Comparison of ENCODE assay signal across 8 mouse cellular contexts in the genomic region with DNA sequence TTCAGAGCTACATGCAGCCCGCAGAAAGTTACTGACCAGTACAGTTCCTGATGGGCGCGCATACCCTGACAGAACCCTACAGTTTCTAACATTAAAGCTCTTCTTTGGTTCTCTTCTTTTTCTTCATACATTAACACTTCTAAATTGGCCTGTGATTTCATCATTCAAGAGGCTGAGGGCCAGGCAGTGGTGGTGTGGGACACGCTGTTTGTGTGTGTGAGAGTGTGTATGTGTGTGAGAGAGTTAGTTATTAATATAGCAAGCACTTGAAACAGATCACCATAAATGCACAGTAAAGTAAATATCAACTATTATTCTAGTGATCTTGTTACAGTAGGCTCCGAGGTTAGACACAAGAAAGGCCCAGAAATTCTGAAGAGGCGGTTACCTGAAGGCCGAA. TPM values are rescaled to one million over a fixed set of nuclear protein-coding genes. Genes with fewer than 3 reads are reported as not detected.
DNase-seq lines count a peak whose midpoint lies in the region; ATAC-seq and TF ChIP-seq lines count a peak whose summit lies in the region.

No protein-coding gene starts in this region.

- H3K9ac ChIP-seq in lung, postnatal 0 days (replicated peaks; ENCODE audit: low read depth), result no peak overlapping the region
- peak overlapping the region; percentile 76 for H3K9ac ChIP-seq in forebrain, embryonic 12.5 days
- 0 out of 2 replicates have a peak overlapping the region, but pooled peaks have one; percentile 35 for H3K9ac ChIP-seq in limb, embryonic 14.5 days (ENCODE audit: low read depth, low read length, severe bottlenecking)

- no peaks in the 10 kb centered on the region for H3K4me1 ChIP-seq in lung, postnatal 0 days (ENCODE audit: insufficient read depth, low read depth, low read length)
- peaks cover 14% of the 10 kb centered on the region for H3K4me1 ChIP-seq in forebrain, embryonic 12.5 days
- H3K4me1 ChIP-seq in limb, embryonic 14.5 days (ENCODE audit: control insufficient read depth, insufficient read depth, low read length), result peaks cover 6% of the 10 kb centered on the region; the same call in 1 of the 2 replicates
- H3K4me1 ChIP-seq in olfactory bulb, adult 2 months (ENCODE audit: control insufficient read depth, insufficient read depth, low read length), result peaks cover 6% of the 10 kb centered on the region; the same call in 1 of the 2 replicates

- no peaks in the 10 kb centered on the region for H3K9me3 ChIP-seq in lung, postnatal 0 days (ENCODE audit: low read length)
- no peaks in the 10 kb centered on the region for H3K9me3 ChIP-seq in forebrain, embryonic 12.5 days
- H3K9me3 ChIP-seq in limb, embryonic 14.5 days (ENCODE audit: control insufficient read depth, low read length), result no peaks in the 10 kb centered on the region

- no peak for DNase-seq in lung, postnatal 0 days (ENCODE audit: low spot score)
- no peak for DNase-seq in lung, postnatal 4 days
- no peak for DNase-seq in limb, embryonic 14.5 days (ENCODE audit: low spot score)
- DNase-seq in spleen, adult 18-20 months, result no peak
- DNase-seq in right cerebral cortex, postnatal 25 days, result no peak

- TF ChIP-seq EP300 in lung, postnatal 0 days (IDR thresholded peaks at IDR 0.05), result no peak

- peak; percentile 23; the same call in 1 of the 2 replicates for ATAC-seq in lung, postnatal 0 days
- ATAC-seq in forebrain, embryonic 12.5 days (ENCODE audit: low FRiP score), result peak; percentile 20
- no peak for ATAC-seq in limb, embryonic 14.5 days (ENCODE audit: low FRiP score, low read depth)
- no peak for ATAC-seq in cerebellum, adult (ENCODE audit: insufficient number of reproducible peaks, low FRiP score, low TSS enrichment)

- WGBS in lung, postnatal 0 days, result 51% methylated on average over 7 of the region's 7 CpGs
- 74% methylated on average over 7 of the region's 7 CpGs for whole genome bisulfite sequencing in forebrain, embryonic 12.5 days
- 58% methylated on average over 7 of the region's 7 CpGs for WGBS in limb, embryonic 14.5 days
- 60% methylated on average over 7 of the region's 7 CpGs for WGBS in olfactory bulb, adult 2 months

- TF ChIP-seq CTCF in lung, postnatal 0 days (IDR thresholded peaks at IDR 0.05), result no peak
- TF ChIP-seq CTCF in olfactory bulb, adult 2 months (IDR thresholded peaks at IDR 0.05; ENCODE audit: insufficient read depth, low read depth, low read length), result no peak

- H3K4me2 ChIP-seq in lung, postnatal 0 days (replicated peaks; ENCODE audit: low read depth, low read length), result peak overlapping the region; percentile 91
- peak overlapping the region; percentile 79 for H3K4me2 ChIP-seq in forebrain, embryonic 12.5 days
- H3K4me2 ChIP-seq in limb, embryonic 14.5 days (replicated peaks; ENCODE audit: low read depth, low read length, severe bottlenecking), result peak overlapping the region; percentile 85

- H3K27ac ChIP-seq in lung, postnatal 0 days (ENCODE audit: low read length), result no peak overlapping the region
- peak overlapping the region; percentile 62 for H3K27ac ChIP-seq in forebrain, embryonic 12.5 days
- H3K27ac ChIP-seq in limb, embryonic 14.5 days (replicated peaks; ENCODE audit: low read depth, low read length), result no peak overlapping the region; the same call in 1 of the 2 replicates
- H3K27ac ChIP-seq in olfactory bulb, adult 2 months (ENCODE audit: insufficient read depth, low read depth, low read length), result no peak overlapping the region

- H3K36me3 ChIP-seq in lung, postnatal 0 days (ENCODE audit: insufficient read depth, low read length), result no peaks in the 10 kb centered on the region
- peaks cover 26% of the 10 kb centered on the region for H3K36me3 ChIP-seq in forebrain, embryonic 12.5 days (replicated peaks)
- H3K36me3 ChIP-seq in limb, embryonic 14.5 days (ENCODE audit: control insufficient read depth, insufficient read depth, low read length), result peaks cover 19% of the 10 kb centered on the region

- no peaks in the 10 kb centered on the region for H3K27me3 ChIP-seq in lung, postnatal 0 days (replicated peaks; ENCODE audit: insufficient read depth, low read length)
- no peaks in the 10 kb centered on the region for H3K27me3 ChIP-seq in forebrain, embryonic 12.5 days
- H3K27me3 ChIP-seq in limb, embryonic 14.5 days (ENCODE audit: control insufficient read depth, insufficient read depth, low read length), result no peaks in the 10 kb centered on the region

- no peak for TF ChIP-seq POLR2A in limb, embryonic 14.5 days (IDR thresholded peaks at IDR 0.05; ENCODE audit: borderline replicate concordance, extremely low read depth, insufficient read depth, insufficient read length)
- no peak for TF ChIP-seq POLR2A in olfactory bulb, adult 2 months (IDR thresholded peaks at IDR 0.05; ENCODE audit: insufficient read depth, low read depth, low read length)

- peak overlapping the region; percentile 71 for H3K4me3 ChIP-seq in lung, postnatal 0 days (ENCODE audit: low read depth, low read length)
- peak overlapping the region; percentile 71 for H3K4me3 ChIP-seq in forebrain, embryonic 12.5 days (replicated peaks)
- H3K4me3 ChIP-seq in limb, embryonic 14.5 days (replicated peaks; ENCODE audit: low read length), result peak overlapping the region; percentile 68
- H3K4me3 ChIP-seq in olfactory bulb, adult 2 months (ENCODE audit: insufficient read depth, low read depth, low read length), result peak overlapping the region; percentile 42

RNA-seq across cellular contexts. Expression of gene Spag5, which starts 0.4 kb away (rescaled TPM):
- 1.4 and 2.5 TPM in 2 replicates for polyA plus RNA-seq in lung, postnatal 0 days (2015; fragmentation: Nextera tagmentation; extraction: Ambion mirVana)
- 63.0 and 64.7 TPM in 2 replicates for polyA plus RNA-seq in forebrain, embryonic 12.5 days (2016; fragmentation: Nextera tagmentation; extraction: Ambion mirVana)
- polyA plus RNA-seq in limb, embryonic 14.5 days (2012; rRNA removed), result 56.6 and 57.3 TPM in 2 replicates
- polyA plus RNA-seq in limb, embryonic 14.5 days (2014; fragmentation: Nextera tagmentation; extraction: Ambion mirVana), result 28.7 and 31.2 TPM in 2 replicates
- not detected in 2 replicates for polyA plus RNA-seq in olfactory bulb, adult 2 months (2012; ENCODE audit: insufficient read depth, insufficient read length, low replicate concordance, missing spikeins)

RNA-seq across cellular contexts. Expression of gene BC030499, which starts 10.3 kb away (rescaled TPM):
- polyA plus RNA-seq in lung, postnatal 0 days (2015; fragmentation: Nextera tagmentation; extraction: Ambion mirVana), result 0.33 TPM in 1 of 2 replicates, not detected in the other
- 0.41 and 0.52 TPM in 2 replicates for polyA plus RNA-seq in forebrain, embryonic 12.5 days (2016; fragmentation: Nextera tagmentation; extraction: Ambion mirVana)
- 0.40 and 0.58 TPM in 2 replicates for polyA plus RNA-seq in limb, embryonic 14.5 days (2012; rRNA removed)
- 0.21 and 0.23 TPM in 2 replicates for polyA plus RNA-seq in limb, embryonic 14.5 days (2014; fragmentation: Nextera tagmentation; extraction: Ambion mirVana)
- not detected in 2 replicates for polyA plus RNA-seq in olfactory bulb, adult 2 months (2012; ENCODE audit: insufficient read depth, insufficient read length, low replicate concordance, missing spikeins)

RNA-seq across cellular contexts. Expression of gene Aldoc, which starts 21.9 kb away (rescaled TPM):
- polyA plus RNA-seq in lung, postnatal 0 days (2015; fragmentation: Nextera tagmentation; extraction: Ambion mirVana), result 12.2 and 12.7 TPM in 2 replicates
- polyA plus RNA-seq in forebrain, embryonic 12.5 days (2016; fragmentation: Nextera tagmentation; extraction: Ambion mirVana), result 26.9 and 31.6 TPM in 2 replicates
- polyA plus RNA-seq in limb, embryonic 14.5 days (2012; rRNA removed), result 9.2 and 11.9 TPM in 2 replicates
- 8.3 and 11.3 TPM in 2 replicates for polyA plus RNA-seq in limb, embryonic 14.5 days (2014; fragmentation: Nextera tagmentation; extraction: Ambion mirVana)
- polyA plus RNA-seq in olfactory bulb, adult 2 months (2012; ENCODE audit: insufficient read depth, insufficient read length, low replicate concordance, missing spikeins), result 410 and 562 TPM in 2 replicates

RNA-seq across cellular contexts. Expression of gene Pigs, which starts 27.3 kb away (rescaled TPM):
- 47.2 and 49.2 TPM in 2 replicates for polyA plus RNA-seq in lung, postnatal 0 days (2015; fragmentation: Nextera tagmentation; extraction: Ambion mirVana)
- polyA plus RNA-seq in forebrain, embryonic 12.5 days (2016; fragmentation: Nextera tagmentation; extraction: Ambion mirVana), result 58.8 and 62.5 TPM in 2 replicates
- 95.5 and 135 TPM in 2 replicates for polyA plus RNA-seq in limb, embryonic 14.5 days (2012; rRNA removed)
- polyA plus RNA-seq in limb, embryonic 14.5 days (2014; fragmentation: Nextera tagmentation; extraction: Ambion mirVana), result 79.7 and 88.4 TPM in 2 replicates
- not detected in 2 replicates for polyA plus RNA-seq in olfactory bulb, adult 2 months (2012; ENCODE audit: insufficient read depth, insufficient read length, low replicate concordance, missing spikeins)

RNA-seq across cellular contexts. Expression of gene 2610507B11Rik, which starts 39.4 kb away (rescaled TPM):
- 59.9 and 72.9 TPM in 2 replicates for polyA plus RNA-seq in lung, postnatal 0 days (2015; fragmentation: Nextera tagmentation; extraction: Ambion mirVana)
- polyA plus RNA-seq in forebrain, embryonic 12.5 days (2016; fragmentation: Nextera tagmentation; extraction: Ambion mirVana), result 79.8 and 93.9 TPM in 2 replicates
- 58.7 and 61.7 TPM in 2 replicates for polyA plus RNA-seq in limb, embryonic 14.5 days (2012; rRNA removed)
- polyA plus RNA-seq in limb, embryonic 14.5 days (2014; fragmentation: Nextera tagmentation; extraction: Ambion mirVana), result 72.6 and 82.1 TPM in 2 replicates
- 122 and 503 TPM in 2 replicates for polyA plus RNA-seq in olfactory bulb, adult 2 months (2012; ENCODE audit: insufficient read depth, insufficient read length, low replicate concordance, missing spikeins)

Comparison
In these comparisons a context has a peak if more than half of its experiments do, and no peak if none do; other contexts are left out.
1. ATAC-seq: peak in lung, postnatal 0 days (single experiment) and forebrain, embryonic 12.5 days (single experiment); none in limb, embryonic 14.5 days (single experiment) and cerebellum, adult (single experiment).
2. RNA of gene Aldoc, which starts 21.9 kb away (polyA plus RNA-seq): 410 to 562 TPM in olfactory bulb, adult 2 months; 26.9 to 31.6 TPM in forebrain, embryonic 12.5 days, 12.2 to 12.7 TPM in lung, postnatal 0 days and 8.3 to 11.9 TPM in limb, embryonic 14.5 days; every median in the first group is over 10 times any median in the second.
3. Peak in every context shown above with its lines, with median percentiles within 50 percentile points of each other: H3K4me2 ChIP-seq and H3K4me3 ChIP-seq.